Mouse (Mus musculus): ENCODE measurements at regions not wholly inside any gene's neighbourhood (a gene's known extent, or its start where the extent isn't known, plus 50 kb on each side); places are given as distances from the start of the nearest gene placed in this dataset.

GRCm38 (mm10) chr7:51434865-51435264 lies 76.0 kb upstream of the Ano5 start:
- Histone ChIP-seq H3K9me3 (ENCODE audit: control insufficient read depth, low read length) (no peaks in the 10 kb centered on the region), H3K4me2 (ENCODE audit: low read depth) (no peak overlapping the region), H3K36me3 (replicated peaks; ENCODE audit: control insufficient read depth, insufficient read depth, low read depth) (no peaks in the 10 kb centered on the region), H3K4me1 (replicated peaks; ENCODE audit: control insufficient read depth in 2 of 2, insufficient read depth in 2 of 2, low read length in 1 of 2) (no peaks in the 10 kb centered on the region), H3K9ac (replicated peaks) (no peak overlapping the region), H3K27me3 (ENCODE audit: control insufficient read depth, insufficient read depth, low read length) (no peaks in the 10 kb centered on the region), H3K4me3 (ENCODE audit: insufficient read depth in 1 of 2, low read depth in 2 of 2, low read length in 2 of 2) (no peak overlapping the region), H3K27ac (no peak overlapping the region)
- ATAC-seq (ENCODE audit: insufficient read depth) (no peak), DNase-seq (ENCODE audit: low read depth in 3 of 3, low spot score in 3 of 3) (no peak)
- TF ChIP-seq CTCF (IDR thresholded peaks at IDR 0.05; ENCODE audit: low read depth) (peak; percentile 12; the same call in 1 of the 2 replicates), EP300 (IDR thresholded peaks at IDR 0.05; ENCODE audit: low read depth) (no peak)

GRCm38 (mm10) chr7:51454989-51455692 lies 55.7 kb upstream of the Ano5 start:
- Histone ChIP-seq H3K27ac (no peak overlapping the region), H3K36me3 (replicated peaks; ENCODE audit: control insufficient read depth, insufficient read depth, low read depth) (no peaks in the 10 kb centered on the region), H3K4me3 (ENCODE audit: insufficient read depth in 1 of 2, low read depth in 2 of 2, low read length in 2 of 2) (no peak overlapping the region), H3K27me3 (ENCODE audit: control insufficient read depth, insufficient read depth, low read length) (no peaks in the 10 kb centered on the region), H3K9ac (replicated peaks) (no peak overlapping the region), H3K4me2 (ENCODE audit: low read depth) (no peak overlapping the region), H3K4me1 (replicated peaks; ENCODE audit: control insufficient read depth in 2 of 2, insufficient read depth in 2 of 2, low read length in 1 of 2) (no peaks in the 10 kb centered on the region), H3K9me3 (ENCODE audit: control insufficient read depth, low read length) (no peaks in the 10 kb centered on the region)
- no peak for ATAC-seq (ENCODE audit: insufficient read depth)
- TF ChIP-seq CTCF (IDR thresholded peaks at IDR 0.05; ENCODE audit: low read depth) = no peak
- TF ChIP-seq EP300 (IDR thresholded peaks at IDR 0.05; ENCODE audit: low read depth) = no peak
- DNase-seq (ENCODE audit: low read depth in 3 of 3, low spot score in 3 of 3) = no peak
- WGBS (ENCODE audit: insufficient replicate concordance) = 64% methylated on average over 2 of the region's 2 CpGs

GRCm38 (mm10) chr7:51458757-51459156 lies 52.1 kb upstream of the Ano5 start:
- H3K36me3 ChIP-seq (replicated peaks; ENCODE audit: control insufficient read depth, insufficient read depth, low read depth) = no peaks in the 10 kb centered on the region
- no peak for ATAC-seq (ENCODE audit: insufficient read depth)
- no peak for DNase-seq (ENCODE audit: low read depth in 3 of 3, low spot score in 3 of 3)
- H3K4me2 ChIP-seq (ENCODE audit: low read depth) = no peak overlapping the region
- H3K27me3 ChIP-seq (ENCODE audit: control insufficient read depth, insufficient read depth, low read length) = no peaks in the 10 kb centered on the region
- no peaks in the 10 kb centered on the region for H3K4me1 ChIP-seq (replicated peaks; ENCODE audit: control insufficient read depth in 2 of 2, insufficient read depth in 2 of 2, low read length in 1 of 2)
- H3K27ac ChIP-seq = no peak overlapping the region
- H3K9ac ChIP-seq (replicated peaks) = no peak overlapping the region
- H3K9me3 ChIP-seq (ENCODE audit: control insufficient read depth, low read length) = no peaks in the 10 kb centered on the region
- H3K4me3 ChIP-seq (ENCODE audit: insufficient read depth in 1 of 2, low read depth in 2 of 2, low read length in 2 of 2) = no peak overlapping the region
- TF ChIP-seq CTCF (IDR thresholded peaks at IDR 0.05; ENCODE audit: low read depth) (no peak; the same call in 1 of the 2 replicates), EP300 (IDR thresholded peaks at IDR 0.05; ENCODE audit: low read depth) (no peak)
- 71% methylated on average over 1 of the region's 1 CpGs for WGBS (ENCODE audit: insufficient replicate concordance)

Data from liver, embryonic 14.5 days (tissue).